Mouse (Mus musculus): Measurements from ENCODE around the gene Nfkbil1. TPM values are rescaled to one million over a fixed set of nuclear protein-coding genes. Genes with fewer than 3 reads are reported as not detected.
A peak's percentile ranks its signal among the peaks of the same experiment; 100 is the strongest.

Nfkbil1 gene
- polyA plus RNA-seq, 1 experiment from 2014 or later, result 10.4 TPM

- H3K4me1 ChIP-seq, result peaks cover 12% of the 10 kb centered on the region
- no peaks in the 10 kb centered on the region for H3K9me3 ChIP-seq
- H3K27me3 ChIP-seq (ENCODE audit: insufficient read depth, poor library complexity, severe bottlenecking), result peaks cover 60% of the 10 kb centered on the region
- no peaks in the 10 kb centered on the region for H3K36me3 ChIP-seq
- WGBS, result 70% methylated on average over 4 of the region's 4 CpGs
- no peak overlapping the region for H3K27ac ChIP-seq
- no peak overlapping the region for H3K4me3 ChIP-seq
- DNase-seq (ENCODE audit: low spot score), result no peak
Measured at GRCm38 (mm10) chr17:35259621-35260020, 24.0 kb upstream of the Nfkbil1 start.

GRCm38 (mm10) chr17:35258492-35259478 lies 23.2 kb upstream of the Nfkbil1 start:
- peaks cover 7% of the 10 kb centered on the region for H3K36me3 ChIP-seq
- H3K27ac ChIP-seq, result no peak overlapping the region
- no peak overlapping the region for H3K4me3 ChIP-seq
- no peak for DNase-seq (ENCODE audit: low spot score)
- H3K9me3 ChIP-seq, result no peaks in the 10 kb centered on the region
- H3K27me3 ChIP-seq (ENCODE audit: insufficient read depth, poor library complexity, severe bottlenecking), result peaks cover 52% of the 10 kb centered on the region
- peaks cover 12% of the 10 kb centered on the region for H3K4me1 ChIP-seq
- 58% methylated on average over 13 of the region's 14 CpGs for WGBS

GRCm38 (mm10) chr17:35257824-35258491 lies 22.4 kb upstream of the Nfkbil1 start:
- Histone ChIP-seq H3K27me3 (ENCODE audit: insufficient read depth, poor library complexity, severe bottlenecking) (peaks cover 44% of the 10 kb centered on the region), H3K4me1 (peaks cover 4% of the 10 kb centered on the region), H3K36me3 (peaks cover 15% of the 10 kb centered on the region), H3K27ac (0 out of 2 replicates have a peak overlapping the region, but pooled peaks have one; percentile 22), H3K9me3 (no peaks in the 10 kb centered on the region), H3K4me3 (peak overlapping the region; percentile 45)
- WGBS, result 16% methylated on average over 17 of the region's 17 CpGs
- DNase-seq (ENCODE audit: low spot score), result peak; percentile 91

GRCm38 (mm10) chr17:35257378-35257777 lies 21.8 kb upstream of the Nfkbil1 start:
- no peaks in the 10 kb centered on the region for H3K4me1 ChIP-seq
- no peak for DNase-seq (ENCODE audit: low spot score)
- H3K27ac ChIP-seq, result no peak overlapping the region
- no peaks in the 10 kb centered on the region for H3K9me3 ChIP-seq
- H3K4me3 ChIP-seq, result no peak overlapping the region
- peaks cover 38% of the 10 kb centered on the region for H3K27me3 ChIP-seq (ENCODE audit: insufficient read depth, poor library complexity, severe bottlenecking)
- peaks cover 21% of the 10 kb centered on the region for H3K36me3 ChIP-seq
- 72% methylated on average over 1 of the region's 1 CpGs for WGBS

GRCm38 (mm10) chr17:35255704-35256103 lies 20.1 kb upstream of the Nfkbil1 start:
- no peak overlapping the region for H3K27ac ChIP-seq
- no peaks in the 10 kb centered on the region for H3K4me1 ChIP-seq
- H3K4me3 ChIP-seq, result no peak overlapping the region
- H3K27me3 ChIP-seq (ENCODE audit: insufficient read depth, poor library complexity, severe bottlenecking), result peaks cover 22% of the 10 kb centered on the region
- no peak for DNase-seq (ENCODE audit: low spot score)
- WGBS, result 56% methylated on average over 4 of the region's 4 CpGs
- peaks cover 36% of the 10 kb centered on the region for H3K36me3 ChIP-seq
- H3K9me3 ChIP-seq, result no peaks in the 10 kb centered on the region

- no peak for DNase-seq (ENCODE audit: low spot score)
- Histone ChIP-seq H3K4me3 (no peak overlapping the region), H3K4me1 (no peaks in the 10 kb centered on the region), H3K36me3 (peaks cover 40% of the 10 kb centered on the region), H3K9me3 (no peaks in the 10 kb centered on the region), H3K27me3 (ENCODE audit: insufficient read depth, poor library complexity, severe bottlenecking) (peaks cover 17% of the 10 kb centered on the region; the same call in 1 of the 2 replicates), H3K27ac (no peak overlapping the region)
- 67% methylated on average over 3 of the region's 3 CpGs for WGBS
Measured at GRCm38 (mm10) chr17:35255301-35255700, 19.7 kb upstream of the Nfkbil1 start.

GRCm38 (mm10) chr17:35254241-35255098 lies 18.9 kb upstream of the Nfkbil1 start:
- Histone ChIP-seq H3K27me3 (ENCODE audit: insufficient read depth, poor library complexity, severe bottlenecking) (peaks cover 11% of the 10 kb centered on the region; the same call in 1 of the 2 replicates), H3K4me3 (no peak overlapping the region), H3K9me3 (no peaks in the 10 kb centered on the region), H3K27ac (no peak overlapping the region), H3K4me1 (no peaks in the 10 kb centered on the region), H3K36me3 (peaks cover 48% of the 10 kb centered on the region)
- 61% methylated on average over 11 of the region's 11 CpGs for WGBS
- DNase-seq (ENCODE audit: low spot score), result no peak

- DNase-seq (ENCODE audit: low spot score), result no peak
- Histone ChIP-seq H3K4me1 (no peaks in the 10 kb centered on the region), H3K9me3 (no peaks in the 10 kb centered on the region), H3K36me3 (peaks cover 58% of the 10 kb centered on the region), H3K4me3 (no peak overlapping the region), H3K27ac (no peak overlapping the region), H3K27me3 (ENCODE audit: insufficient read depth, poor library complexity, severe bottlenecking) (0 out of 2 replicates have a peak, but pooled peaks cover 4% of the 10 kb centered on the region)
- WGBS, result 88% methylated on average over 32 of the region's 32 CpGs
Measured at GRCm38 (mm10) chr17:35253293-35254093, 17.9 kb upstream of the Nfkbil1 start.

- H3K27ac ChIP-seq, result no peak overlapping the region
- 89% methylated on average over 18 of the region's 18 CpGs for WGBS
- no peaks in the 10 kb centered on the region for H3K9me3 ChIP-seq
- H3K27me3 ChIP-seq (ENCODE audit: insufficient read depth, poor library complexity, severe bottlenecking), result 0 out of 2 replicates have a peak, but pooled peaks cover 4% of the 10 kb centered on the region
- no peaks in the 10 kb centered on the region for H3K4me1 ChIP-seq
- DNase-seq (ENCODE audit: low spot score), result no peak
- H3K4me3 ChIP-seq, result no peak overlapping the region
- peaks cover 65% of the 10 kb centered on the region for H3K36me3 ChIP-seq
Measured at GRCm38 (mm10) chr17:35252619-35253292, 17.2 kb upstream of the Nfkbil1 start.

GRCm38 (mm10) chr17:35251981-35252380 lies 16.4 kb upstream of the Nfkbil1 start:
- Histone ChIP-seq H3K27me3 (ENCODE audit: insufficient read depth, poor library complexity, severe bottlenecking) (0 out of 2 replicates have a peak, but pooled peaks cover 4% of the 10 kb centered on the region), H3K4me1 (no peaks in the 10 kb centered on the region), H3K27ac (no peak overlapping the region), H3K4me3 (no peak overlapping the region), H3K9me3 (no peaks in the 10 kb centered on the region), H3K36me3 (peaks cover 73% of the 10 kb centered on the region)
- 85% methylated on average over 5 of the region's 5 CpGs for WGBS
- no peak for DNase-seq (ENCODE audit: low spot score)

- 82% methylated on average over 15 of the region's 15 CpGs for WGBS
Measured at GRCm38 (mm10) chr17:35251162-35251719, 15.6 kb upstream of the Nfkbil1 start.

More at GRCm38 (mm10) chr17:35251162-35251719, 15.6 kb upstream of the Nfkbil1 start:
- Histone ChIP-seq H3K27me3 (ENCODE audit: insufficient read depth, poor library complexity, severe bottlenecking) (0 out of 2 replicates have a peak, but pooled peaks cover 4% of the 10 kb centered on the region), H3K27ac (no peak overlapping the region), H3K4me3 (no peak overlapping the region), H3K4me1 (peaks cover 4% of the 10 kb centered on the region; the same call in 1 of the 2 replicates), H3K36me3 (peaks cover 80% of the 10 kb centered on the region), H3K9me3 (no peaks in the 10 kb centered on the region)
- no peak for DNase-seq (ENCODE audit: low spot score)

All from heart, embryonic 10.5 days (tissue).